Mouse (Mus musculus): ENCODE measurements around the gene Pou4f2. TPM values are rescaled to one million over a fixed set of nuclear protein-coding genes. Genes with fewer than 3 reads are reported as not detected.
A peak's percentile ranks its signal among the peaks of the same experiment; 100 is the strongest.

Gene Pou4f2
- polyA plus RNA-seq, 1 experiment from 2014 or later: not detected

GRCm38 (mm10) chr8:78436661-78437060 lies 216 bp upstream of the Pou4f2 start:
- WGBS: 2% methylated on average over 18 of the region's 25 CpGs
- no peak for ATAC-seq (replicated peaks; ENCODE audit: extremely low read depth, insufficient read depth, low FRiP score)
- H3K9ac ChIP-seq (ENCODE audit: low read length): no peak overlapping the region

GRCm38 (mm10) chr8:78435624-78435960 lies 853 bp downstream of the Pou4f2 start:
- Histone ChIP-seq H3K9me3 (replicated peaks; ENCODE audit: control insufficient read depth, low read length) (no peaks in the 10 kb centered on the region), H3K27me3 (ENCODE audit: control insufficient read depth, insufficient read depth, low read length) (peaks cover 79% of the 10 kb centered on the region), H3K4me1 (ENCODE audit: control insufficient read depth, insufficient read depth, low read length) (peaks cover 13% of the 10 kb centered on the region; the same call in 1 of the 2 replicates), H3K4me2 (ENCODE audit: low read depth, low read length) (peak overlapping the region; percentile 71; the same call in 1 of the 2 replicates), H3K4me3 (ENCODE audit: low read length) (peak overlapping the region; percentile 53), H3K9ac (ENCODE audit: low read length) (no peak overlapping the region), H3K36me3 (ENCODE audit: control insufficient read depth, insufficient read depth) (no peaks in the 10 kb centered on the region), H3K27ac (ENCODE audit: low read length) (no peak overlapping the region)
- 4% methylated on average over 18 of the region's 18 CpGs for WGBS
- no peak for ATAC-seq (replicated peaks; ENCODE audit: extremely low read depth, insufficient read depth, low FRiP score)

More at GRCm38 (mm10) chr8:78436661-78437060, 216 bp upstream of the Pou4f2 start:
- H3K4me1 ChIP-seq (ENCODE audit: control insufficient read depth, insufficient read depth, low read length): peaks cover 13% of the 10 kb centered on the region; the same call in 1 of the 2 replicates
- H3K4me2 ChIP-seq (ENCODE audit: low read depth, low read length): peak overlapping the region; percentile 71
- no peaks in the 10 kb centered on the region for H3K36me3 ChIP-seq (ENCODE audit: control insufficient read depth, insufficient read depth)
- H3K9me3 ChIP-seq (replicated peaks; ENCODE audit: control insufficient read depth, low read length): no peaks in the 10 kb centered on the region
- H3K27ac ChIP-seq (ENCODE audit: low read length): no peak overlapping the region
- peaks cover 77% of the 10 kb centered on the region for H3K27me3 ChIP-seq (ENCODE audit: control insufficient read depth, insufficient read depth, low read length)
- peak overlapping the region; percentile 53 for H3K4me3 ChIP-seq (ENCODE audit: low read length)

GRCm38 (mm10) chr8:78434823-78435623 lies 1.4 kb downstream of the Pou4f2 start:
- Histone ChIP-seq H3K9me3 (replicated peaks; ENCODE audit: control insufficient read depth, low read length) (no peaks in the 10 kb centered on the region), H3K9ac (ENCODE audit: low read length) (no peak overlapping the region), H3K27ac (ENCODE audit: low read length) (no peak overlapping the region), H3K4me1 (ENCODE audit: control insufficient read depth, insufficient read depth, low read length) (peaks cover 13% of the 10 kb centered on the region; the same call in 1 of the 2 replicates), H3K36me3 (ENCODE audit: control insufficient read depth, insufficient read depth) (no peaks in the 10 kb centered on the region), H3K4me3 (ENCODE audit: low read length) (peak overlapping the region; percentile 53), H3K27me3 (ENCODE audit: control insufficient read depth, insufficient read depth, low read length) (peaks cover 73% of the 10 kb centered on the region), H3K4me2 (ENCODE audit: low read depth, low read length) (no peak overlapping the region)
- WGBS: 2% methylated on average over 62 of the region's 62 CpGs
- ATAC-seq (replicated peaks; ENCODE audit: extremely low read depth, insufficient read depth, low FRiP score): no peak

- Histone ChIP-seq H3K4me1 (ENCODE audit: control insufficient read depth, insufficient read depth, low read length) (peaks cover 13% of the 10 kb centered on the region; the same call in 1 of the 2 replicates), H3K9ac (ENCODE audit: low read length) (no peak overlapping the region), H3K27ac (ENCODE audit: low read length) (no peak overlapping the region), H3K9me3 (replicated peaks; ENCODE audit: control insufficient read depth, low read length) (no peaks in the 10 kb centered on the region), H3K36me3 (ENCODE audit: control insufficient read depth, insufficient read depth) (no peaks in the 10 kb centered on the region), H3K27me3 (ENCODE audit: control insufficient read depth, insufficient read depth, low read length) (peaks cover 75% of the 10 kb centered on the region), H3K4me3 (ENCODE audit: low read length) (no peak overlapping the region), H3K4me2 (ENCODE audit: low read depth, low read length) (no peak overlapping the region)
- 3% methylated on average over 8 of the region's 8 CpGs for WGBS
- ATAC-seq (replicated peaks; ENCODE audit: extremely low read depth, insufficient read depth, low FRiP score): no peak
Measured at GRCm38 (mm10) chr8:78434340-78434739, 2.1 kb downstream of the Pou4f2 start.

GRCm38 (mm10) chr8:78433318-78433717 lies 3.1 kb downstream of the Pou4f2 start:
- ATAC-seq (replicated peaks; ENCODE audit: extremely low read depth, insufficient read depth, low FRiP score): no peak
- peaks cover 13% of the 10 kb centered on the region; the same call in 1 of the 2 replicates for H3K4me1 ChIP-seq (ENCODE audit: control insufficient read depth, insufficient read depth, low read length)
- H3K4me3 ChIP-seq (ENCODE audit: low read length): no peak overlapping the region
- H3K9ac ChIP-seq (ENCODE audit: low read length): no peak overlapping the region
- peaks cover 72% of the 10 kb centered on the region for H3K27me3 ChIP-seq (ENCODE audit: control insufficient read depth, insufficient read depth, low read length)
- H3K36me3 ChIP-seq (ENCODE audit: control insufficient read depth, insufficient read depth): no peaks in the 10 kb centered on the region
- 21% methylated on average over 5 of the region's 5 CpGs for WGBS
- no peaks in the 10 kb centered on the region for H3K9me3 ChIP-seq (replicated peaks; ENCODE audit: control insufficient read depth, low read length)
- H3K4me2 ChIP-seq (ENCODE audit: low read depth, low read length): no peak overlapping the region
- H3K27ac ChIP-seq (ENCODE audit: low read length): no peak overlapping the region

GRCm38 (mm10) chr8:78432451-78432850 lies 4.0 kb downstream of the Pou4f2 start:
- Histone ChIP-seq H3K27me3 (ENCODE audit: control insufficient read depth, insufficient read depth, low read length) (peaks cover 74% of the 10 kb centered on the region), H3K27ac (ENCODE audit: low read length) (no peak overlapping the region), H3K4me3 (ENCODE audit: low read length) (no peak overlapping the region), H3K36me3 (ENCODE audit: control insufficient read depth, insufficient read depth) (no peaks in the 10 kb centered on the region), H3K4me2 (ENCODE audit: low read depth, low read length) (no peak overlapping the region), H3K9ac (ENCODE audit: low read length) (no peak overlapping the region), H3K4me1 (ENCODE audit: control insufficient read depth, insufficient read depth, low read length) (peaks cover 9% of the 10 kb centered on the region; the same call in 1 of the 2 replicates), H3K9me3 (replicated peaks; ENCODE audit: control insufficient read depth, low read length) (no peaks in the 10 kb centered on the region)
- no peak for ATAC-seq (replicated peaks; ENCODE audit: extremely low read depth, insufficient read depth, low FRiP score)
- WGBS: 19% methylated on average over 1 of the region's 1 CpGs

- WGBS: 5% methylated on average over 4 of the region's 4 CpGs
- Histone ChIP-seq H3K9me3 (replicated peaks; ENCODE audit: control insufficient read depth, low read length) (no peaks in the 10 kb centered on the region), H3K27ac (ENCODE audit: low read length) (no peak overlapping the region), H3K9ac (ENCODE audit: low read length) (no peak overlapping the region), H3K4me2 (ENCODE audit: low read depth, low read length) (no peak overlapping the region), H3K4me1 (ENCODE audit: control insufficient read depth, insufficient read depth, low read length) (peaks cover 7% of the 10 kb centered on the region; the same call in 1 of the 2 replicates), H3K27me3 (ENCODE audit: control insufficient read depth, insufficient read depth, low read length) (peaks cover 74% of the 10 kb centered on the region), H3K36me3 (ENCODE audit: control insufficient read depth, insufficient read depth) (no peaks in the 10 kb centered on the region), H3K4me3 (ENCODE audit: low read length) (no peak overlapping the region)
- ATAC-seq (replicated peaks; ENCODE audit: extremely low read depth, insufficient read depth, low FRiP score): no peak
Measured at GRCm38 (mm10) chr8:78431356-78431755, 5.1 kb downstream of the Pou4f2 start.

- no peak overlapping the region for H3K27ac ChIP-seq (ENCODE audit: low read length)
- no peaks in the 10 kb centered on the region for H3K36me3 ChIP-seq (ENCODE audit: control insufficient read depth, insufficient read depth)
- H3K27me3 ChIP-seq (ENCODE audit: control insufficient read depth, insufficient read depth, low read length): peaks cover 59% of the 10 kb centered on the region
- WGBS: 9% methylated on average over 11 of the region's 11 CpGs
- no peak overlapping the region for H3K4me3 ChIP-seq (ENCODE audit: low read length)
- no peak overlapping the region for H3K4me2 ChIP-seq (ENCODE audit: low read depth, low read length)
- H3K4me1 ChIP-seq (ENCODE audit: control insufficient read depth, insufficient read depth, low read length): no peaks in the 10 kb centered on the region
- H3K9ac ChIP-seq (ENCODE audit: low read length): no peak overlapping the region
- no peak for ATAC-seq (replicated peaks; ENCODE audit: extremely low read depth, insufficient read depth, low FRiP score)
- no peaks in the 10 kb centered on the region for H3K9me3 ChIP-seq (replicated peaks; ENCODE audit: control insufficient read depth, low read length)
Measured at GRCm38 (mm10) chr8:78428148-78428547, 8.3 kb downstream of the Pou4f2 start.

GRCm38 (mm10) chr8:78427769-78428130 lies 8.7 kb downstream of the Pou4f2 start:
- ATAC-seq (replicated peaks; ENCODE audit: extremely low read depth, insufficient read depth, low FRiP score): no peak
- Histone ChIP-seq H3K27ac (ENCODE audit: low read length) (no peak overlapping the region), H3K9me3 (replicated peaks; ENCODE audit: control insufficient read depth, low read length) (no peaks in the 10 kb centered on the region), H3K4me1 (ENCODE audit: control insufficient read depth, insufficient read depth, low read length) (no peaks in the 10 kb centered on the region), H3K4me2 (ENCODE audit: low read depth, low read length) (no peak overlapping the region), H3K27me3 (ENCODE audit: control insufficient read depth, insufficient read depth, low read length) (peaks cover 60% of the 10 kb centered on the region), H3K9ac (ENCODE audit: low read length) (no peak overlapping the region), H3K36me3 (ENCODE audit: control insufficient read depth, insufficient read depth) (no peaks in the 10 kb centered on the region), H3K4me3 (ENCODE audit: low read length) (no peak overlapping the region)
- 2% methylated on average over 8 of the region's 8 CpGs for WGBS
